Mouse (Mus musculus): ENCODE measurements around the gene Mgat4e.

Mgat4e gene

DNA sequence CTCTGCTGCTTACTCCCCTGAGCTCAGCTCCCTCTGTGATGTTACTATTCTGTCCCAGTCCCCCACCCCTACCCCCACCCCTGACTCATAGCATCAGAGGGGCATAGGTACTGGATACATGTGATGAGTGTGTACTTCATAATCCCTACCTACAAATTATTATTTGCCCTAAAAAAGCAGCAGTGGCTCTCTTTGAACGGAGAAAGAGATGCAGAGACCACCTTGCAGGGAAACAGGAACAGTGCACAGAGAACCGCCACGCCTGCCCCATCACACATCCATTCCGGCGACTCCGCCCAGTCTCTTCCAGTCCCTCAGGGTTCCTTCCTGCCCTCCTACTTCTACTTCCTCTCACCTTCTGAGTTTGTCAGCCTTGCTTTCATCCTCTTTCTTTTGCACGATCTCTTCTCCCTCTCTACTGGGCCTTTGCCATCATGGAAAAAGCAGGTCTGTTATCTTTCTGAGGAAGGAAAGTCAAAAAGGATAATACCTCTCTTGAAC lies at the start of gene Mgat4e:
Mgat4e (minus strand) TSS at position 51 of the 501 bp plus-strand sequence.
- in situ Hi-C loops (cut with MboI, MseI) = loop anchor here (5.0 kb wide), 1 partner anchor 418 kb away; no protein-coding TSS in a partner anchor

DNA sequence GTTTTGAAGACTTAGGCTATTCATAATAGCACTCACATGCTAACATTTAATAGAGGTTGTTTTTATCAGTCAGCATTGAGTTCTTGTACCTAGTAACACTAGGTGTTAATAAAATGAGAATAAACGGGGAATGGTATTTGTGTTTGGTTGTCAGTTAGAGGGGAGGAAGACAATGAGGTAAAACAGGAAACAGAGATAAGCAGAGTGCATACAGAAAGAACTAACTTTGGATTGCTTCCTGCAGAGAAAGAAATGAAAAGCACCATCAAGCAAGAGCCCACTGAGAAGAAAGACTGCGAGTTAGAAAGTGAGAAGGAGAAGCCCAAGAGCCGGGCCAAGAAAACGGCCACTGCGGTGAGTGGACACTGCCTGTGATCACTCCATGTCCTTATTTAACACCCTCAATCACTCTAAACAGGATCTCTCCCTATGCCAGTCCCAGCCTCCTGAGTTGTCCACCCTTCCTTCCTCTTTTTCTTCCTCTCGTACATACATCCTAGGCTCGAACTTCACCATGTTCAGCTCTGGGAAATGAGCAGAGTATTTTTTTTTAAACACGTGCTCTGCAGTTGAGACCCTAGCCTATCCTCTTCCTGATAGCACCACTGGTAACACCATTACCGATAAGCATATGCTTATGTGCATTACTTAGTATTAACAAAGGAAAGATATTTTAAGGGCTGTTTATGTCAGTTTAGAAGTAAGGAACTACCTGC lies 48.0 kb upstream of the Mgat4e start:
- in situ Hi-C loops (cut with MboI, MseI) = no loop called here

DNA sequence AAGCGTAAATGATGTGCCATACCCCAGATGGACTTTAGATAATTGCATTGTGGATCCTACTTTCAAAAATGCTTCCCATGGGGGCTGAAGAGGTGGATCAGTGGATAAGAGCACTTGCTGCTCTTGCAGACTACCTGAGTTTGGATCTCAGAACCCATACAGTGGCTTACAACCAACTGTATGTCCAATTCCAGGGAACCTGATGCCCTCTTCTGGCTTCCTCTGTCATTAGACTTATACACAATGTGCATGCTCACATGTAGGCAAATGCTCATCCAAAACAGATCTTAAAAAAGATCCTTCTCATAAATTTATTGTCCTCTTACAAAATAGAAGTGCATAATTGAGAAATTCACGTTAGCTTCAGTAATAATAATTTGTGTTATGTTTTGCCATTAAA lies 42.3 kb upstream of the Mgat4e start:
- in situ Hi-C loops (cut with MboI, MseI) = no loop called here

DNA sequence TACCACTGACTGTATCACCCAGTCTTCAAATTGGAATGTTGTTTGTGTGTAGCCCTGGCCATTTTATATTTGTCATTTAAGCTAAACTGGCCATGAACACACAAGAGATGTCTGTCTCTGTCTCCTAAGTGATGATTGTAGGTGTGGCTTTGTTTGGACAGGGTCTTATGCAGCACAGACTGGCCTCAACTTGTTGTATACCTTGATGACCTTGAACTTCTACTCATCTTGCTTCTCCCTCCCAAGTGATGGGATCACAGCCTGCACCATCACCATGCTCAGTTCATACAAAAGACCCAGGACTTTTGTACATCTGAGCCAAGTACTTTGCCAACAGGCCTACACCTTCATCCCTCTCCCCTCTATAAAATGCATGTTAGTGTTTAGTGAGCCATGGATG lies 40.2 kb upstream of the Mgat4e start:
- in situ Hi-C loops (cut with MboI, MseI) = no loop called here

DNA sequence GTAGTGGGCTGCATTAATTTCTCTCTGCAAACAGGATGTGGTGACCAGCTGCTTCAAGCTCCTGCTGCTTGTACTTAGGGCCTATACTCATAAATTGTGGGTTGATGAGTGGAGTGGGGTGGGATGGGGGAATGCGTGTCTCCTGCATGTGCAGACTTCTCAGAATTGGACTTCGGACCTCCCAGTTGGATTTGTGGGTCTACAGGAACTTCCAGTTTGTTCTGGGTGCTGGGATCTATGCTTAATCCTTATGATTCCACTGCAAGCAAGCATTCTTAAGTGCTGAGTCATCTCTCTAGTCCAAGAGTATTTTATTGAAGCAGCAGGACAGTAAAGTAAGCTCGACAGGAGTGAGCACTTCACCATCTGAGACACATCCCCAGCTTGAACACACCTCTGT lies 34.1 kb upstream of the Mgat4e start:
- in situ Hi-C loops (cut with MboI, MseI) = no loop called here

DNA sequence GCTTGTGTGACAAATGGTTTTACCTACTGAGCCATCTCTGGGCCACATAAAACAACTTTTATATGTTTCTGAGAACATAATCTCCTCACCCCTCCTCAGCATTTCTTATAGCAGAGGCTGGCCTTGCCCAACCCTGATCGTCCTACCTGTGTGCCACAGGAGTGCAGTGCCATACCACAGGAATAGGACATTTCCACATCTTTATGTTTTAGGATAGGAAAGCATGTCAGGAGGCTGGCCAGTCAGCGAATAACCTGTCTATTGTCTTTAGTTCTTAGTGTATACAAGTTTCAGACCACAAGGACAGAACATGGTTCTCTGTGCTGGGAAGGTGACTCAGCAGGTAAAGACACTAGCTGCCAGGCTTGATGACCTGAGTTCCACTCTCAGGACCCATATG lies 31.3 kb upstream of the Mgat4e start:
- in situ Hi-C loops (cut with MboI, MseI) = no loop called here

DNA sequence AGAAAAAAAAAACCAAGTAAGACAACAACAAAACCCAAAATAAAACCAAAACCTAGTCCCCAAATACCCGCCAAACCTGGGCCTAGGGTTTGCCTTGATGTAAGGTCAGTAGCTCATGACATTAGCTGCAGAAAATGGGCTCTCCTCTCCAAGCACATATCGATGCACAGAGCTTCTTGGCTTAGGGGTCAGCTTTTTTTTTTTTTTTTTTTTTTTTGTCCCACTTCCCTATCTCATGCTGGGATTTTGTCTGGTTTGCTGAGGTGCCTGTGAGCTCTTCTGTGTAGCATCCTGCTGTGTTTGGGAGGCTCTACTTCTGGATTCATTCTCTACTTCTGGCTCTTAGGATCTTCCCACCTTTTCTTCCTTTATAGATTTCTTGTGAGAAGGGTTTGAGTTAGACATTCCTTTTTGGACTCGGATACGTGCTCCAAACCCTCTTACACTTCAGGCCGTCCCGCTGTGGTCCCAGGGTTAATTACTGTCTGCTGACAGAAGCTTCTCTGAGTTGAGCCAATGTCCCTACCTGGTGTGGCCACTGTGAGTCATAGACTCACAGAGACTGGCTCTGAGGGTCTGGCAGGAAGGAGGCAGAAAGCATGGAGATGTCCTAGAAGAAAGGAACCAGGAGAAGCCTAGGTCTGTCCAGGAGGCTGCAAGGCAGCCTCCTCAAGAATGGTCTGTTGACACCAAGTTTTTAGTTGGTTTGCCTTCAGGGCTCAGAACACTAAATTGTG lies 28.1 kb upstream of the Mgat4e start:
- in situ Hi-C loops (cut with MboI, MseI) = no loop called here

DNA sequence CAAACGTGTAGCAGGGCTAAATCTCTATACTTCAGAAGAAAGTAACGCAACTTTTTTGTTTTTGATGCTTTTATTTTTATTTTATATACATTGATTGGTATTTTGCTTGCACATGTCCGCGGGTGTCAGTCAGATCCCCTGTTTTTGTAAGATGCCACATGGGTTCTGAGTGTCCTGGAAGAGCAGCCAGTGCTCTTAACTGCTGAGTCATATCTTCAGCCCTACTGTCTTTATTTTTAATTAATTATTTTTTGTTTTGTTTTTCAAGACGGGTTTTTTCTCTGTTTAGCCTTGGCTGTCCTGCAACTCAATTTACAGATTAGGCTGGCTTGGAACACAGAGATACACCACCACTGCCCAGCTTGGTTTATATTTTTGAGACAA lies 24.4 kb upstream of the Mgat4e start:
- in situ Hi-C loops (cut with MboI, MseI) = no loop called here

DNA sequence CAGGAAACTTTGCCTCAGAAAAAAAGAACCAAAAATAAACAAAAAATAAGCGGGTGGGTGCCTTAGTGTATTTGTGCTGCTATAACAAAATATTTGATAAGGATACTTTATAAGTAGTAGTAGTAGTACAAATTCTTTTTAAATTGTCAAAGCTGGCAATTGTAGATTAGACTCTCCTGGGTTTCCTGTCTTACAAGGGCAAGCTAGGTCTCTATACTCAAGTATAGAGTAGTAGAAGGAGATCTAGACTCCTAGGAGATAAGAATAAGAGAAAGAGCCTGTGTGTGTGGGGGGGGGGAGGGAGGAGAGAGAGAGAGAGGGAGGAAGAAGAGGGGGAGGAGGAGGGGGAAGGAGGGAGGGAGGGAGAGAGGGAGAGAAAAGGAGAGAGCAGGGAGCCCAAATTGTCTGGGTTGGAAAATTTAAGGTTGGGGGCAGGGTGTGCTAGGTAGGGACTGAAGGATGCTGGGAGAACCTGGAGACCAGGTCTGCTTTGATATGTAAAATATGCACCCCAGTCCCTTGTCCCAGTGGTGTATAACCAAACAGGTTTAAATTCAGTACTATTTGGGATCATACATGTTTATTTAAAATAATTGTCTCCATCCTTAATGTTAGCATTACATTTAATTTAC lies 23.9 kb upstream of the Mgat4e start:
- in situ Hi-C loops (cut with MboI, MseI) = no loop called here

DNA sequence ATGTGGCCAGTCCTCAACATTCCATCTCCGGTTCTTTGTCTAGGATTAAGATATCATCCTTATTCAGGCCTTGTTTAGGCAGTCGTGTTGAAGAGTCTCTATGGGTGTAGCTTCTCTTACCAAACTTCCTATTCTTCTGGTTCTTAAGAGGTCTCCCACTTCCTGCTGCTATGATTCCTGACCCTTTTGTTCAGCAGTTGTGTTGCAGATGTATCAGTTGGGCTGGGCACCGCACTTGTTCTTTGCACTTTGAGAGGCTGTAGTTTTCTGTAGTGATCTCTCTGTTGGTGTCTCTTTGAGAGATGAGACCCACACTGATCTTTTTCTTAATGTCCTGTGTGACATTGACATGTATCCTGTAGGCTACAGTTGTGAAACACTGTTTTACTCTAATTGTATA lies 21.1 kb upstream of the Mgat4e start:
- in situ Hi-C loops (cut with MboI, MseI) = no loop called here

DNA sequence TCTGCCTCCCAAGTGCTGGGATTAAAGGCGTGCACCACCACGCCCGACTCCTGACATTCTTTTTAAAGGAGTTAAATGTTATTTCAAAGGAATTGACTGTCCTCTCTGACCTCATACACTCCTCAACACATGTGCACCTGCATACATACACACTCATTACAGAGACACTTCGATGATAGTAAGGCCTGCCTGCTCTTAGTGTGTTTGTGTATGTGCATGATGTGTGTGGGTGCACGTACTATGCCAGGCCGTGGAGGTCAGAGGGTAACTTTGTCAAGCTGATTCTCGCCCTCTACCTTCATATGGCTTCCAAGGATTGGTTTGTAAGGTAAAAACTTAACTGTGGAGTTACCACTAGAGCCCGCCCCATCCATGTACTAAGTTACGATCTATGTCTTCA lies 20.7 kb upstream of the Mgat4e start:
- in situ Hi-C loops (cut with MboI, MseI) = no loop called here

DNA sequence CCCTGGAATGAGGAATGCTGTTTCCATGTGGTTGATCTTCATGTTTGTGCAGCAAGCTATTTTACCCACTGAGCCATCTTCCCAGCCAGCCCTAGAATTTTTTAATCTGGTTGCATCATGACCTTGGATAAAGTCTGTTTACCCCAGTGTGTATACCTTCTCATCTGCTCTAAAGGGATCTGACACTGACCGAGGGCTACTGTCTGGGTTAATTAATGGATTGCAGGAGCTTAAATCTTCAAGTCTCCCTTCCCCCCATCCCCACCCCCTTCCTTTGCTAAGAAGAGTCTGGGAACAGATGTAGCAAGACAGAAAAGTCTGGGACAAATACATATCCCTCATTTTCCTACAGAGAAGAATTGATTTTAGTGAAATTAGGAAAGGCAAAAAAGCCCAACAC lies 18.0 kb upstream of the Mgat4e start:
- in situ Hi-C loops (cut with MboI, MseI) = no loop called here

DNA sequence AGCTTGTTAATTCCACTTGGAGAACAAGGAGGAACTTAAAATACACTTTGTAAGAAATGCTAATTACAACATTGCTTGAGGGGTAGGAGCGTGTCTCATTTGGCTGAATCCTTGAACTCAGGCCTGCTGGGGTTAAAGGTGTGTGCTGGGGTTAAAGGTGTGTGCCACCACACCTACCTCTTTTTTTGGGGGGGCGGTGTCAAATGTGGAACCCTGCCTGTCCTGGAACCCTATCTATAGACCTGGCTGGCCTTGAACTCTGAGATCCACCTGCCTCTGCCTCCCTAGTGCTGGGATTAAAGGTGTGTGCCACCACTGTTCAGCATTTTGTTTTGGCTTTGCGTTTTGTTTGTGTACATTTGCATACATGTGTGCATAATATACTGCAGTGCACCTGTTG lies 14.2 kb upstream of the Mgat4e start:
- in situ Hi-C loops (cut with MboI, MseI) = no loop called here

DNA sequence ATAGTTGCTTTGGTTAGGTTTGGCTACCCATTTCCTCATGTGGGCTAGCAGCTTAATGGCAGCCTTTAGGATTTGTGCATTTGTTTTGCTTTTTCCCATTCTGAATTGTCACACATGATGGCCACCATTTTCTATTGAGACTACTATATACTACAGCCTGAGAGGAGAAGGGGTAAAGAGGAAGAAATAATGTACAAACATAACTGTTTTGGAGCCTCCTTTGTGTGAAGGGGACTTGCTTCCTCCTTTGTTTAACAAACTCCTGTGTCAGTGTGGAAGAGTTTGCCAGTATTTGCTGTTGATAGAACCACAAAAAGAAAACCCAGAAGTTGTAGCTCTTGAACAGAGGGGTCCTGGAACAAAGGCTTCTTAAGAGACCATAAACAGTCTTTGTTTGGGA lies 13.0 kb upstream of the Mgat4e start:
- in situ Hi-C loops (cut with MboI, MseI) = no loop called here

DNA sequence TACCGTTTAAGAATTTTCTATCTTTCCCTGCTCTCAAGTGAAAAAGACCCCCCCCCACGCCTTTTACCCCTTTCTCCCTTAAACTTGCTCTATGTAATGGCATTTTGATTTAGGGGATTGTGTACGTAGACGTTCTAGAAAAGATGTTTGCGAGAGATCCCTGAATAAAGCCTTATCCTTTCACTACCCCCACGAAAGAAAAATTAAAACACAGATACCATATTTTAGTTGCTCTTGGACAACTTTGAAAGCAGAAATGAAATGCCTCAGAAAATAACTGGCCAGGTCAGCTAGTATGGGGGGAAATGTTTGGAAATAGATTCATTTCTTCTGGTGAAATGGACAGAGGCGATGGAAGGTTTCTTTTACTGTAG lies 12.3 kb upstream of the Mgat4e start:
- in situ Hi-C loops (cut with MboI, MseI) = no loop called here

DNA sequence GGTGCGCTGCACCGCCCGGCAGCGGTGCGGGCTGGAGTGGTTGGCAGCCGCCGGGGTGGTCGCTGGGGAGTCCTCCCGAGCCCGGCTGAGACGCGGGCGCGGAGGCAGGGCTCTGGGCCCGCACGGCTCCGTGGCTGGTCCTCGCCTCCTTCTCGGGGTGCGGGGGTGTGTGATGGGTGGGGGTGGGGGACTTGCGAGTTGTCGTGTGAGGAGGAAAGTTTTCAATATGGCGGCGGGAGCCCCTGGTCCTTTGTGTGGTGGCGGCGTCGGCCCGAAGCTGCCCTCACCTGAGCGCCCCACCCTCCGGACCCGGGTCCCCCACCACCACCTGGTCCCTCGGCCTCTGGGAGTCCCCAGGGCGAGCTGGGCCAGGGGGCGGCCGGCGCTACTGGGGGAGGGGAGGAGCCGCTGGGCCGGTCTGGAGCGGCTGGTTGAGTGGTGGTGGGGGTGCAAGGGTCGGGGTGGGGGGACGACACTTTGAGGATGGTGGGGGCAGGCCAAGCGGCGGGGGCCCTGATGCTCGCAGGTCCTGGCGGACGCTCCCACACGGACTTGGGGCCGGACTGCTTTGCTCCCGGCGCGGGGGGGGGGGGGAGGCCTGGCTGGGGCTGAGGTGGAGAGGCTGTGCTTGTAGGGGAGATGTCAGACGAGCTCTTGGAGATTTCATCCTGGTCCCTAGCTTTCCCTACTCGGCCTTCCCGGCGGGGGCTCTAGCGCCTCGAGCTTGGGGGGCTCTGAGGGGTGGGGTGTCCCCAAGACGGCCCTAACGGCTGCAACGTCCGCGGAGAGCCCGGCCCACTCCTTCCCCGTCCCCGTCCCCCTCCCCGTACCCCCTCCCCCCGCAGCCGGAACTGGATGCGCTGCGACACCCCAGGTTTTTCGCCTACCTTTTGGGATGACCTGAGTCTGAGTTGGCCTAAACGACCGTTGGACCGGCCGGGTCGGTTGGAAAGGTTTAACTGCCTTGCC lies 11.6 kb upstream of the Mgat4e start:
- in situ Hi-C loops (cut with MboI, MseI) = no loop called here

DNA sequence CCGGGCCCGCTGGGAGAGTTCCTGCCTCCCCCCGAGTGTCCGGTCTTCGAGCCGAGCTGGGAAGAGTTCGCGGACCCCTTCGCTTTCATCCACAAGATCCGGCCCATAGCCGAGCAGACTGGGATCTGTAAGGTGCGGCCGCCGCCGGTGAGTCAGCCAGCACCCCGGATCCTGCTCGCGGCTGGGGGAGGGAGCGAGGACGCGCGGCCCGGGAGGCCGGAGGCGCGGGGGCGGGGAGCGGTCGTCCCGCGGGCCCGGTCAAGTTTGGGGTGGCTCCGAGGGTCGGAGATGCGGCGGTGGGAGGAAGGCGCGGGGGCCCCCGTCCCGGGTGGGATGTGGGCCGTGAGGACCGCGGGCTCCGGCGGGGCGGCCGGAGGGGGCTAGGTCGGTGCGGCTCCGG lies 10.9 kb upstream of the Mgat4e start:
- in situ Hi-C loops (cut with MboI, MseI) = no loop called here

DNA sequence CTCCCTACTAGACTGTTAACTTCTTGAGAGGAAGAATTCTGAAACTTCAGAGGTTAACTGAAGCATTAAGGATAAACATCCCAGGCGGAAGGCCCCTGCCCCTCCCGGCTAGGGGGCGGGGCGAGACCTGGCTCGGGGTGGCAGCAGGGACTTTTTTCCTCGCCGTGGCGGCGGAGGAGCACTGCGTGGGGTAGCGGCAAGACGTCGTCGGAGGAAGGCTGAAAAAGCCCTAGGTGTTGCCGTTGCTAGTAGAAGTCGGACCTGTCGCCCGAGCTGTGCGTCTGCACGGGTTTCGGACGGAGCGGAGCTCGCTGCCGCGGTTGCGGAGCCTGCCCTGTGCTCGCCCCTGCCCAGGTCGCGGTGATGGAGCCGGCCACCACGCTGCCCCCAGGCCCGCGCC lies 10.5 kb upstream of the Mgat4e start, which contains the start of gene Kdm5b:
Kdm5b (plus strand) TSS at position 196 of the 400 bp plus-strand sequence.
- in situ Hi-C loops (cut with MboI, MseI) = no loop called here

DNA sequence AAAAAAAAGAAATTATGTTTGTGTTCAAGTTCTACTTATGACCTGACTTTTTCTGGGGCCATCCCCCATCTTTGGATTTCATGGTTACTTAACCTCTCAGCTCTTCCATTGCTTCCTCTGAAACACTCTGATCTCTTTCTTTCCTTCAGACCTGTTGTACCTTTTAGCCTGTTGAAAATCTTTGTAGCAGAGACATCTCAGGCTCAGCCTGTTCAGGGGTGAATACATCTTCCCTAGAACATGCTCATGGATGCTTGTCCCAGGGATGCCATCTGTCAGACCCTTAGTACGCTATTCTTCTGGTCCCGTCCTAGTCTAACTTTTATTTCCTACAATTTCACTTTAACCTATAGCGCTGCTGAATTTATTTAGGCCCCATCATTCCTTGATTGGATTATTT lies 9.7 kb upstream of the Mgat4e start:
- in situ Hi-C loops (cut with MboI, MseI) = no loop called here

DNA sequence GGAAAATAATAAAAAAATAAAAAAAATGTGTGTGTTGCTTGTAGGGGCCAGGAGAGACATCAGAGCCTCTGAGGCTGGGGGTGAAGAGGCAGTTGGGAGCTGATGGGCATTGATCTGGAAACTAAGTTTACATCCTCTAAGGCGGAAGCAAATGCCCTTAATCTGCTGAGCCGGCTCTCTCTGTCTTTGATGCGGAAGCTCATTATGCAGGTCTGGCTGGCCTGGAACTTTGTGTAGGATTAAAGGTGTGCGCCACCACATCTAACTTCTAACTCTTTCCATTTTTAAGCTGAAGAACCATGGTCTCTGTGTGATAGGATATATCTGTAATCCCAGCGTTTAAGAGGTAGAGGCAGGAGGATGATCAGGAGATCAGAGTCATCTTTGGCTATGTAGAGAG lies 9.0 kb upstream of the Mgat4e start:
- in situ Hi-C loops (cut with MboI, MseI) = no loop called here

DNA sequence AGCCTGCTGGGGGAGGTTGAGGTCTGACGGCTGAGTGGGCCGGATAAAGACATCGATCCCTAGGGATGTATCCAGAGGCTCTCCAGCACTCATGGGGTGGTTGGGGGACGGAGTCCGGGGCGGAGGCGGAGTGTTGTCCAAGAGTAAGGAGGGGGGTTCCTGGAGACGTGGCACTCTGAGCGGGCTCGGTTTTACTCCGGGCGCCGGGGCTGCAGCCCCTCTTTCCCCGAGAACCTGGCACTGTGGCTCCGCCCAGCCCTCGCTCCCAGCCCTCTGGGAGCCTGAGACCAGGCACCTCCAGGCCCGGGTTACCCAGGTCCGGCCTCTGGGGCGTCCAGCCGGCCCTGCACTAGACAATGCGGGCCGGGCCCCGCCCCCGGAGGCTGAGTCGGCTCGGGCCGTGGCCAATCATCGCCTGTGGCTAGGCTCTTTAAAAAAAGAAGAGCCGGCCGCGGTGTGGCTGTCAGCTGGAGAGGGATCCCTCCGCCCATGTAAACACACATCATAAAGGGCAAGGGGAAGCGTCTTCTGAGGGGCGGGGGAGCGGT lies 7.3 kb upstream of the Mgat4e start:
- in situ Hi-C loops (cut with MboI, MseI) = no loop called here
